Mouse (Mus musculus) heart, embryonic 15.5 days (tissue): ENCODE measurements around the gene Chst13. TPM values are rescaled to one million over a fixed set of nuclear protein-coding genes. Genes with fewer than 3 reads are reported as not detected.

Experiments used
- ATAC-seq: fragments of 200-750 bp; cut with Nextera tagmentation; replicated peaks from 2 replicates; pipeline ENCODE4 v1.8.0; 2017; ENCODE audit warnings: low read depth, moderate TSS enrichment; ENCODE audit not compliant: insufficient number of reproducible peaks, insufficient read depth, low FRiP score
- H3K27ac ChIP-seq: fragments of 300-500 bp; sonication (generic); 2 replicates; pipeline ENCODE4 v1.5.1; 2015; ENCODE audit warnings: mild to moderate bottlenecking, inconsistent platforms
- H3K27me3 ChIP-seq: fragments of 300-500 bp; sonication (generic); 2 replicates; pipeline ENCODE4 v1.6.1; 2015; ENCODE audit warnings: inconsistent platforms
- H3K36me3 ChIP-seq: fragments of 300-500 bp; sonication (generic); 2 replicates; pipeline ENCODE4 v1.6.1; 2015; ENCODE audit warnings: mild to moderate bottlenecking, inconsistent platforms
- H3K4me1 ChIP-seq: fragments of 300-500 bp; sonication (generic); replicated peaks from 2 replicates; pipeline ENCODE4 v1.6.1; 2015; ENCODE audit warnings: inconsistent platforms
- H3K4me2 ChIP-seq: fragments of 300-500 bp; sonication (generic); 2 replicates; pipeline ENCODE4 v1.6.1; 2015; ENCODE audit warnings: inconsistent platforms, mild to moderate bottlenecking, moderate library complexity
- H3K4me3 ChIP-seq: fragments of 300-500 bp; sonication (generic); 2 replicates; pipeline ENCODE4 v1.5.1; 2015; ENCODE audit warnings: mild to moderate bottlenecking, inconsistent platforms
- H3K9ac ChIP-seq: fragments of 300-500 bp; sonication (generic); 2 replicates; pipeline ENCODE4 v1.6.1; 2015; ENCODE audit warnings: mild to moderate bottlenecking, inconsistent platforms
- H3K9me3 ChIP-seq: fragments of 300-500 bp; sonication (generic); replicated peaks from 2 replicates; pipeline ENCODE4 v1.6.1; 2016; ENCODE audit warnings: inconsistent platforms
- WGBS: fragments of 180-500 bp; shearing (Covaris S2); methylation state at CpG from one replicate; pipeline ENCODE4 v1.1.7; 2015; ENCODE audit warnings: mixed read lengths; 5-methylcytosine and 5-hydroxymethylcytosine counted together
- polyA plus RNA-seq: library from polyadenylated mRNA; unstranded; fragments of >200 nt; fragmentation: Nextera tagmentation; extraction: Ambion mirVana; gene quantifications from 2 replicates; pipeline ENCODE4 v1.2.1, GENCODE M21; 2015

Chst13 gene
- polyA plus RNA-seq, 1 experiment from 2014 or later: not detected

- Histone ChIP-seq H3K4me2 (no peak overlapping the region), H3K4me3 (no peak overlapping the region), H3K27ac (no peak overlapping the region), H3K36me3 (no peaks in the 10 kb centered on the region), H3K9me3 (no peaks in the 10 kb centered on the region), H3K27me3 (no peaks in the 10 kb centered on the region; the same call in 1 of the 2 replicates), H3K9ac (no peak overlapping the region), H3K4me1 (no peaks in the 10 kb centered on the region)
- ATAC-seq: no peak
- 69% methylated on average over 4 of the region's 4 CpGs for WGBS
Measured at GRCm38 (mm10) chr6:90348500-90348899, 23.5 kb upstream of the Chst13 start.

DNA sequence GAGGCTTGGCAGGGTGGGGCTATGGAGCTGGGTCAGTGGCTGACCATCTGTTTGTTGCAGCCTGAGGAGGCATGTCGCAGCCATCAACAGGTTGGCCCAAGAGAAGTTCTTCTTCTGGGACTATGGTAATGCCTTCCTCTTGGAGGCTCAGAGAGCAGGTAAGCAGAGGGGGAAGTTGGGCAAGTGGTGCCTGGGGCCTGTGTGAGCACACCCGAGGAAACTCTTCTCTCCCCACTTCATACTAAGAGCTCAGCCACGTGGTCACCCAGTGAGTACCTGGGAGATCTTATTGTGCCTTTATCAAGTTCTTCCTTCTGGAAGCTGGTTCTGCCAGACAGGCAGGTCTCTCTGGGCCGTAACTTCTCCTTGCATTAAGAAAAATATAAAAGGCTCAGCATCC lies 22.2 kb upstream of the Chst13 start:
- Histone ChIP-seq H3K9ac (no peak overlapping the region), H3K27me3 (no peaks in the 10 kb centered on the region), H3K4me2 (no peak overlapping the region), H3K27ac (no peak overlapping the region), H3K36me3 (no peaks in the 10 kb centered on the region), H3K9me3 (no peaks in the 10 kb centered on the region), H3K4me1 (no peaks in the 10 kb centered on the region), H3K4me3 (no peak overlapping the region)
- WGBS: 69% methylated on average over 4 of the region's 4 CpGs
- no peak for ATAC-seq

- Histone ChIP-seq H3K36me3 (no peaks in the 10 kb centered on the region), H3K27ac (no peak overlapping the region), H3K27me3 (no peaks in the 10 kb centered on the region), H3K4me3 (no peak overlapping the region), H3K4me2 (no peak overlapping the region), H3K4me1 (no peaks in the 10 kb centered on the region), H3K9me3 (no peaks in the 10 kb centered on the region), H3K9ac (no peak overlapping the region)
- no peak for ATAC-seq
- 80% methylated on average over 2 of the region's 2 CpGs for WGBS
Measured at GRCm38 (mm10) chr6:90342343-90342742, 17.4 kb upstream of the Chst13 start.

DNA sequence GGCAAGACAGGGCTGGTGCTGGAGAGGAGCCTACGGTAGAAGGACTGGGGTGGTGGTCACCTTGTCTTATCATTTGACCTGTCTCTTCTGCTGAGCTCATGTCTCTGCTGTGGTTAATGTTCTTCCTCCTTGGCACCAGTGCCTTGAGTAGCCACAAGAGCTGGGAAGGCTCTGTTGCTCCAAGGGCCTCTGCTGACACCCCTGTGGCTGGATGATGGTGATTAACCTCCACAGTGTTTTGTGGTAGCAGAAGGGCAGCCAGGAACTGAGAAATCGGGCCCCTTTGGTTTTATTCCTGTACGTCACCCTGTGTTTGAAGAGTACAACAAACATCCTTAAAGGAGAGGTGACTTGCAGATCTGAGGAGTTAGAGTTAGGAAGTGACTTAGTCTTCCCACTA lies 9.3 kb upstream of the Chst13 start:
- Histone ChIP-seq H3K4me1 (no peaks in the 10 kb centered on the region), H3K36me3 (no peaks in the 10 kb centered on the region), H3K27ac (no peak overlapping the region), H3K9me3 (no peaks in the 10 kb centered on the region), H3K4me3 (no peak overlapping the region), H3K27me3 (no peaks in the 10 kb centered on the region), H3K9ac (no peak overlapping the region), H3K4me2 (no peak overlapping the region)
- 74% methylated on average over 3 of the region's 3 CpGs for WGBS
- ATAC-seq: no peak

GRCm38 (mm10) chr6:90332561-90333425 lies 7.8 kb upstream of the Chst13 start, which contains the start of gene Uroc1:
Uroc1 (plus strand) TSS chr6:90333284.
- Histone ChIP-seq H3K27ac (no peak within 1 kb of the TSS), H3K4me1 (no peaks in the 10 kb centered on the region), H3K4me2 (no peak within 1 kb of the TSS), H3K27me3 (no peaks in the 10 kb centered on the region), H3K36me3 (no peaks in the 10 kb centered on the region), H3K4me3 (no peak within 1 kb of the TSS), H3K9me3 (no peaks in the 10 kb centered on the region), H3K9ac (no peak within 1 kb of the TSS)
- 74% methylated on average over 7 of the region's 7 CpGs for WGBS
- ATAC-seq: no peak

DNA sequence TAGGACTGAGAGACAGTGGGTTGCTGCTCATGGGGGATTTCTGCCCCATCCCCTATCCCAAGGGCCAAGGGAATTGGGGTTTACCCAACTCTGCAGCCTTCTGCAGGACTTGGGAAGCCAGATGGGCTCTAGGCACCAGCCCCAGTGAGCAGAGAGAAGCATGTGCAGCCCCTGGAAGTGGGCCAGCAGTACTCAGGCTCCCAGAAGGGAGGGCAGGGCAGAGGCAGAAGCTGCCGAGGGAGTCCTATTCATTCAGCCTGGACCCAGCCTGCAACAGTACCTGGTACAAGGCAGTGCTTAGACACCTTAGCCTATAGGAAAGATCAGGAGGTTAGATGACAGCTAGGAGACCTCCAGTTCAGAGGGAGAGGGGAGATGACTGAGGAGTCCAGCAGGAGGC lies 5.0 kb upstream of the Chst13 start:
- no peak overlapping the region for H3K27ac ChIP-seq
- no peak overlapping the region for H3K9ac ChIP-seq
- 0 out of 2 replicates have a peak, but pooled peaks cover 3% of the 10 kb centered on the region for H3K4me1 ChIP-seq
- no peak overlapping the region for H3K4me3 ChIP-seq
- no peak for ATAC-seq
- H3K36me3 ChIP-seq: no peaks in the 10 kb centered on the region
- H3K4me2 ChIP-seq: no peak overlapping the region
- WGBS: 3% methylated on average over 1 of the region's 1 CpGs
- peaks cover 15% of the 10 kb centered on the region; the same call in 1 of the 2 replicates for H3K27me3 ChIP-seq
- no peaks in the 10 kb centered on the region for H3K9me3 ChIP-seq

- Histone ChIP-seq H3K9me3 (no peaks in the 10 kb centered on the region), H3K27ac (no peak overlapping the region), H3K27me3 (peaks cover 23% of the 10 kb centered on the region; the same call in 1 of the 2 replicates), H3K36me3 (no peaks in the 10 kb centered on the region), H3K4me2 (no peak overlapping the region), H3K4me1 (0 out of 2 replicates have a peak, but pooled peaks cover 4% of the 10 kb centered on the region), H3K4me3 (no peak overlapping the region), H3K9ac (no peak overlapping the region)
- no peak for ATAC-seq
- WGBS: 15% methylated on average over 6 of the region's 6 CpGs
Measured at GRCm38 (mm10) chr6:90327670-90328069, 2.7 kb upstream of the Chst13 start.

DNA sequence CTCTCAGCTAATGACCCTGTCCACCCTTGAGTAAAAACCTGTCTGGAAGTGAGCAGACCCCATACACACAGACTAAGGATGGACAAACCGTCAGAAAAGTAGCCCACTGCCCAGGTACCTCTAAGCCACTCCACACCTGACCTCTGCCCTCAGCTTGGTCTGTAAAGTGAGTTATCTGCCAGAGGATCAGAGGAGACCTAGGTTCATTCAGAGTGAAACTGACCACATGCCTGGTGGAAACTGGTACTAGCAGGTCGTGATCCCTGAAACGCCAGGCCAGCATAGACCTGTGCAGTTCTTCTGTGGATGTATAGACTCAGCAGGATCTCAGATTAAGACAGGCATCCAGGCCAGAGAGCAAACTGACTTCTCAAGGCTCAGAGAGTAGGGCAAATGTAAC lies 522 bp downstream of the Chst13 start:
- WGBS: 57% methylated on average over 3 of the region's 3 CpGs
- no peak overlapping the region for H3K27ac ChIP-seq
- no peak overlapping the region for H3K9ac ChIP-seq
- no peaks in the 10 kb centered on the region for H3K36me3 ChIP-seq
- no peak overlapping the region for H3K4me3 ChIP-seq
- peaks cover 23% of the 10 kb centered on the region; the same call in 1 of the 2 replicates for H3K27me3 ChIP-seq
- 0 out of 2 replicates have a peak, but pooled peaks cover 4% of the 10 kb centered on the region for H3K4me1 ChIP-seq
- H3K4me2 ChIP-seq: peak overlapping the region; percentile 62
- no peak; the same call in 1 of the 2 replicates for ATAC-seq
- H3K9me3 ChIP-seq: no peaks in the 10 kb centered on the region

DNA sequence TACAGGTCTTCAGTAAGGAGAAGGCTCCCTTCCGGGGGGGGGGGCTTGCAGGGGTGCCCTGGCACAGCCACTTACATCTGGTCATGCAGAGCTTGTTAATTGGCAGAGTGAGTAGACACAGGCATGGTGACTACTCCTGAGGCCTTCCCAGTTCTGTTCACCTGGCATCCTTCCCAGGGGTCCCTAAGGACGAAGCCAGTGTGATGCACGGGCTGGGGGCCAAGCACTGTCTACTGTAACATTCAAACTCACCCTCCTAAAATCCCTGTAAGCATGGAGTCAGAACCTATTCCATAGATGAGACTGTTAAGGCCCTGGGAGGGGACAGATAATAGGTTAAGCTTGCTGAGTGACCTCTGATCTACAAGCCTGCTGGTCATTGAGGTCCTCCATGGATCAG lies 959 bp downstream of the Chst13 start:
- Histone ChIP-seq H3K4me2 (no peak overlapping the region), H3K27me3 (peaks cover 23% of the 10 kb centered on the region; the same call in 1 of the 2 replicates), H3K9me3 (no peaks in the 10 kb centered on the region), H3K27ac (no peak overlapping the region), H3K36me3 (no peaks in the 10 kb centered on the region), H3K9ac (no peak overlapping the region), H3K4me3 (no peak overlapping the region), H3K4me1 (0 out of 2 replicates have a peak, but pooled peaks cover 4% of the 10 kb centered on the region)
- no peak for ATAC-seq
- 67% methylated on average over 3 of the region's 3 CpGs for WGBS

DNA sequence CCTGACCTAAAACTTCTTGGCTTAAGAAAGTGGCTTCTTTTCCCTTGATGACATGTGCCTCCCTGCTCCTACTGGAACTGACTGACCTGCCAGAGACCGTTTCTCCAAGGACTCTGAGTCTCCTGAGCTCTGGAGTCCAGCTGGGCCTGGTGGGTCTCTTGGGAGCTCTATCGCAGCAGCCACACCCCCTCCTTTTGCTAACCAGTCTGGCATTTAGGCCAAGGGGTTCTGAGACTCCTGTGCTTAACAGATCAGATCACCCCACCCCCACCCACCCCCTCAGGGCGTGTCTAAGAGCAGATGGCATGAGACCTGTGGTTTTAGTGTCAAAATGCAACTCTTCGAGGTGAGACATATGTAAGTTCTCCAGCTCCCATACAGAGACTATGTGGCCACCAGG lies 3.2 kb downstream of the Chst13 start:
- no peak for ATAC-seq
- no peaks in the 10 kb centered on the region for H3K9me3 ChIP-seq
- H3K4me3 ChIP-seq: no peak overlapping the region
- H3K27me3 ChIP-seq: peaks cover 20% of the 10 kb centered on the region; the same call in 1 of the 2 replicates
- H3K4me2 ChIP-seq: no peak overlapping the region
- WGBS: 45% methylated on average over 4 of the region's 4 CpGs
- no peak overlapping the region for H3K9ac ChIP-seq
- 0 out of 2 replicates have a peak, but pooled peaks cover 4% of the 10 kb centered on the region for H3K4me1 ChIP-seq
- no peaks in the 10 kb centered on the region for H3K36me3 ChIP-seq
- H3K27ac ChIP-seq: no peak overlapping the region

DNA sequence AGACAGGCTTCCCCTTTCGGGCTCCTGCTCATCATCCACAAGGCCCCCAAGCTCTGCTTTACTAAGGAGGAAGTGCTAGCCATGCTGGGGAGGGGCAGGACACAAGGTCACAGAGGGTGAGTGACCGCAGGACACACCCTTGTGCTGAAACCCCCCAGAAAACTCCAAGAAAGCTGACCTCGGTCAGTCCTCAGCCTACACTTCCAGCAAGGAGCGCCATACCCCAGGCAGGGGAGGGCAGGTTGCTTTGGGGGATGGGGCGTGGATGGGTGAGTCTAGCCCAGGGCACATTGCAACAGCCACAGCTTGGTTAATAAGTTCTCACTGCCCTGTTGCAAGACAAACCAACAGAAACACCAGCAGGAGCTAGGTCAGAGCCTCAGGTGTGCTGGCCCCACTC lies 4.6 kb downstream of the Chst13 start:
- 0 out of 2 replicates have a peak, but pooled peaks cover 4% of the 10 kb centered on the region for H3K4me1 ChIP-seq

More for the DNA sequence above, 4.6 kb downstream of the Chst13 start:
- no peak overlapping the region for H3K27ac ChIP-seq
- no peak overlapping the region for H3K9ac ChIP-seq
- peaks cover 13% of the 10 kb centered on the region; the same call in 1 of the 2 replicates for H3K27me3 ChIP-seq
- no peaks in the 10 kb centered on the region for H3K9me3 ChIP-seq
- WGBS: 85% methylated on average over 5 of the region's 5 CpGs
- no peak for ATAC-seq
- no peak overlapping the region for H3K4me2 ChIP-seq
- H3K36me3 ChIP-seq: no peaks in the 10 kb centered on the region
- no peak overlapping the region for H3K4me3 ChIP-seq
